Mouse (Mus musculus): ENCODE results near the gene Skil.

Skil gene

GRCm38 (mm10) chr3:31134696-31135095 lies 39.8 kb downstream of the Skil start:
- no peak for TF ChIP-seq GATA4 (IDR thresholded peaks at IDR 0.05; ENCODE audit: insufficient replicate concordance, low read length)

GRCm38 (mm10) chr3:31138454-31139424 lies 43.9 kb downstream of the Skil start:
- TF ChIP-seq GATA4 (IDR thresholded peaks at IDR 0.05; ENCODE audit: insufficient replicate concordance, low read length) = no peak

GRCm38 (mm10) chr3:31141621-31142020 lies 46.8 kb downstream of the Skil start:
- no peak for TF ChIP-seq GATA4 (IDR thresholded peaks at IDR 0.05; ENCODE audit: insufficient replicate concordance, low read length)

GRCm38 (mm10) chr3:31145641-31146290 lies 50.9 kb downstream of the Skil start:
- no peak for TF ChIP-seq GATA4 (IDR thresholded peaks at IDR 0.05; ENCODE audit: insufficient replicate concordance, low read length)

- TF ChIP-seq GATA4 (IDR thresholded peaks at IDR 0.05; ENCODE audit: insufficient replicate concordance, low read length) = no peak
These were observed 53.7 kb downstream of the Skil start for GRCm38 (mm10) chr3:31148595-31148994.

- no peak for TF ChIP-seq GATA4 (IDR thresholded peaks at IDR 0.05; ENCODE audit: insufficient replicate concordance, low read length)
These were observed 54.8 kb downstream of the Skil start, which contains the start of gene Cldn11 for GRCm38 (mm10) chr3:31149706-31150105. Gene Cldn11 (plus strand): TSS chr3:31149920.

GRCm38 (mm10) chr3:31152108-31152507 lies 57.2 kb downstream of the Skil start:
- TF ChIP-seq GATA4 (IDR thresholded peaks at IDR 0.05; ENCODE audit: insufficient replicate concordance, low read length) = no peak

- no peak for TF ChIP-seq GATA4 (IDR thresholded peaks at IDR 0.05; ENCODE audit: insufficient replicate concordance, low read length)
These were observed 61.3 kb downstream of the Skil start for GRCm38 (mm10) chr3:31156126-31156525.

GRCm38 (mm10) chr3:31157776-31158175 lies 62.9 kb downstream of the Skil start:
- TF ChIP-seq GATA4 (IDR thresholded peaks at IDR 0.05; ENCODE audit: insufficient replicate concordance, low read length) = no peak

GRCm38 (mm10) chr3:31160046-31160445 lies 65.2 kb downstream of the Skil start:
- no peak for TF ChIP-seq GATA4 (IDR thresholded peaks at IDR 0.05; ENCODE audit: insufficient replicate concordance, low read length)

- TF ChIP-seq GATA4 (IDR thresholded peaks at IDR 0.05; ENCODE audit: insufficient replicate concordance, low read length) = no peak
These were observed 66.5 kb downstream of the Skil start for GRCm38 (mm10) chr3:31161336-31161735.

GRCm38 (mm10) chr3:31162860-31163259 lies 68.0 kb downstream of the Skil start:
- TF ChIP-seq GATA4 (IDR thresholded peaks at IDR 0.05; ENCODE audit: insufficient replicate concordance, low read length) = no peak

GRCm38 (mm10) chr3:31165803-31166202 lies 70.9 kb downstream of the Skil start:
- no peak for TF ChIP-seq GATA4 (IDR thresholded peaks at IDR 0.05; ENCODE audit: insufficient replicate concordance, low read length)

- TF ChIP-seq GATA4 (IDR thresholded peaks at IDR 0.05; ENCODE audit: insufficient replicate concordance, low read length) = no peak
These were observed 71.6 kb downstream of the Skil start for GRCm38 (mm10) chr3:31166365-31166871.
